Comparison of ENCODE assay signal across 16 mouse cellular contexts in the genomic region with DNA sequence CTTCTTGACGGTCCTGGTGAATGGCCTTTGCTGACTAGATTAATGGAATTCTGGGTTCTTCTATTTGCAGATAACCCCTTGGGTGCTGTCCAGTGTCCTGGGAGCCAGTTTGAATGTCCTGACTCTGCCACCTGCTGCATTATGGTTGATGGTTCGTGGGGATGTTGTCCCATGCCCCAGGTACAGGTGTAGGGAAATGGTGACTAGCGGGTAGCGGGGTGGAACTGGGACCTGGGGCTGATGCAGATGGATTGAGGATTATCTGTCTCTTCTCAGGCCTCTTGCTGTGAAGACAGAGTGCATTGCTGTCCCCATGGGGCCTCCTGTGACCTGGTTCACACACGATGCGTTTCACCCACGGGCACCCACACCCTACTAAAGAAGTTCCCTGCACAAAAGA. TPM values are rescaled to one million over a fixed set of nuclear protein-coding genes. Genes with fewer than 3 reads are reported as not detected.
DNase-seq lines count a peak whose midpoint lies in the region; ATAC-seq and TF ChIP-seq lines count a peak whose summit lies in the region.
"Had no signal": no experiment of that assay in that cellular context is flagged by ENCODE, and none has a peak within 500 bp of the region (broad histone marks: within the 10 kb centered on the region; RNA-seq: fewer than 3 reads in every experiment).

No protein-coding gene starts in this region.

- no peak for ATAC-seq in heart, embryonic 11.5 days (replicated peaks; ENCODE audit: insufficient number of reproducible peaks, low FRiP score, low TSS enrichment)
- no peak for ATAC-seq in liver, embryonic 11.5 days (replicated peaks; ENCODE audit: low FRiP score)
- ATAC-seq in stomach, embryonic 14.5 days (ENCODE audit: insufficient number of reproducible peaks, insufficient read depth, low FRiP score, low read depth): no peak
- ATAC-seq: Patski had no signal

- no peak overlapping the region for H3K9ac ChIP-seq in heart, embryonic 11.5 days (ENCODE audit: low read depth, low read length)
- H3K9ac ChIP-seq in liver, adult 2 months (ENCODE audit: low read depth, low read length): 0 out of 2 replicates have a peak overlapping the region, but pooled peaks have one; percentile 39
- H3K9ac ChIP-seq in liver, embryonic 11.5 days (ENCODE audit: low read depth, low read length): no peak overlapping the region
- no peak overlapping the region for H3K9ac ChIP-seq in stomach, embryonic 14.5 days (replicated peaks; ENCODE audit: low read depth, low read length)
- H3K9ac ChIP-seq: liver, embryonic 13.5 days; lung, embryonic 15.5 days; midbrain, embryonic 13.5 days had no signal

- H3K4me3 ChIP-seq in heart, embryonic 11.5 days (ENCODE audit: low read depth, low read length): no peak overlapping the region
- no peak overlapping the region for H3K4me3 ChIP-seq in liver, adult 2 months (ENCODE audit: insufficient read depth, low read depth, low read length)
- no peak overlapping the region for H3K4me3 ChIP-seq in liver, embryonic 11.5 days (ENCODE audit: low read depth, low read length)
- 0 out of 2 replicates have a peak overlapping the region, but pooled peaks have one; percentile 17 for H3K4me3 ChIP-seq in bone marrow macrophage, adult 2 months (ENCODE audit: insufficient read depth, low read length)
- no peak overlapping the region for H3K4me3 ChIP-seq in stomach, embryonic 14.5 days (ENCODE audit: low read depth, low read length)
- H3K4me3 ChIP-seq: erythroblast, embryonic 14.5 days; forebrain, embryonic 13.5 days; hindbrain, embryonic 10.5 days; liver, embryonic 13.5 days; lung, embryonic 15.5 days; midbrain, embryonic 13.5 days had no signal

- H3K4me1 ChIP-seq in heart, embryonic 11.5 days (ENCODE audit: control insufficient read depth, insufficient read depth, low read length): peaks cover 36% of the 10 kb centered on the region
- peaks cover 18% of the 10 kb centered on the region for H3K4me1 ChIP-seq in liver, adult 2 months (ENCODE audit: control insufficient read depth, insufficient read depth, low read length)
- peaks cover 25% of the 10 kb centered on the region for H3K4me1 ChIP-seq in liver, embryonic 11.5 days (replicated peaks; ENCODE audit: control insufficient read depth, insufficient read depth, low read length)
- H3K4me1 ChIP-seq in bone marrow macrophage, adult 2 months (ENCODE audit: control insufficient read depth, insufficient read depth, low read length): peaks cover 2% of the 10 kb centered on the region; the same call in 1 of the 2 replicates
- H3K4me1 ChIP-seq in stomach, embryonic 14.5 days (ENCODE audit: control insufficient read depth, insufficient read depth, low read length): peaks cover 22% of the 10 kb centered on the region

- no peaks in the 10 kb centered on the region; the same call in 1 of the 2 replicates for H3K79me2 ChIP-seq in liver, adult 2 months (ENCODE audit: control insufficient read depth, insufficient read depth, low read length)

- TF ChIP-seq POLR2A in liver, adult 2 months (IDR thresholded peaks at IDR 0.05; ENCODE audit: extremely low read depth, insufficient read depth, low read length): no peak
- TF ChIP-seq POLR2A in bone marrow macrophage, adult 2 months (IDR thresholded peaks at IDR 0.05; ENCODE audit: borderline replicate concordance, low read depth, low read length): no peak

- no peak overlapping the region for H3K27ac ChIP-seq in heart, embryonic 11.5 days (ENCODE audit: low read depth, low read length)
- H3K27ac ChIP-seq in liver, adult 2 months (replicated peaks; ENCODE audit: insufficient read depth, low read depth, low read length): no peak overlapping the region
- H3K27ac ChIP-seq in liver, embryonic 11.5 days (ENCODE audit: low read depth, low read length): no peak overlapping the region
- H3K27ac ChIP-seq in bone marrow macrophage, adult 2 months (ENCODE audit: insufficient read depth, low read depth, low read length): no peak overlapping the region
- 0 out of 2 replicates have a peak overlapping the region, but pooled peaks have one; percentile 33 for H3K27ac ChIP-seq in stomach, embryonic 14.5 days (ENCODE audit: low read length)
- H3K27ac ChIP-seq: forebrain, embryonic 13.5 days; hindbrain, embryonic 10.5 days; liver, embryonic 13.5 days; lung, embryonic 15.5 days; midbrain, embryonic 13.5 days had no signal

- no peak for TF ChIP-seq CTCF in liver, adult 2 months (IDR thresholded peaks at IDR 0.05; ENCODE audit: low read depth, low read length)
- TF ChIP-seq CTCF in bone marrow macrophage, adult 2 months (IDR thresholded peaks at IDR 0.05; ENCODE audit: low read depth, low read length): no peak

- no peak overlapping the region for H3K4me2 ChIP-seq in heart, embryonic 11.5 days
- H3K4me2 ChIP-seq in liver, embryonic 11.5 days: no peak overlapping the region
- H3K4me2 ChIP-seq in stomach, embryonic 14.5 days (replicated peaks; ENCODE audit: low read depth, low read length): no peak overlapping the region
- H3K4me2 ChIP-seq: forebrain, embryonic 13.5 days; liver, embryonic 13.5 days; lung, embryonic 15.5 days; midbrain, embryonic 13.5 days had no signal

- H3K27me3 ChIP-seq in heart, embryonic 11.5 days (ENCODE audit: control insufficient read depth, insufficient read depth, low read length): no peaks in the 10 kb centered on the region; the same call in 1 of the 2 replicates
- no peaks in the 10 kb centered on the region for H3K27me3 ChIP-seq in liver, adult 2 months (ENCODE audit: control insufficient read depth, insufficient read depth, low read length)
- H3K27me3 ChIP-seq in liver, embryonic 11.5 days (replicated peaks; ENCODE audit: control insufficient read depth, insufficient read depth, low read length): peaks cover 12% of the 10 kb centered on the region
- H3K27me3 ChIP-seq in stomach, embryonic 14.5 days (ENCODE audit: control insufficient read depth, insufficient read depth, low read length): no peaks in the 10 kb centered on the region
- H3K27me3 ChIP-seq: lung, embryonic 15.5 days; Patski had no signal

- no peaks in the 10 kb centered on the region for H3K9me3 ChIP-seq in heart, embryonic 11.5 days (replicated peaks; ENCODE audit: control insufficient read depth, low read length)
- no peaks in the 10 kb centered on the region for H3K9me3 ChIP-seq in liver, embryonic 11.5 days (ENCODE audit: control insufficient read depth, low read length)
- no peaks in the 10 kb centered on the region for H3K9me3 ChIP-seq in stomach, embryonic 14.5 days (ENCODE audit: control insufficient read depth, low read depth, low read length)
- H3K9me3 ChIP-seq: forebrain, embryonic 13.5 days; hindbrain, embryonic 10.5 days; liver, embryonic 13.5 days; lung, embryonic 15.5 days; midbrain, embryonic 13.5 days had no signal

- WGBS in heart, embryonic 11.5 days (ENCODE audit: insufficient replicate concordance): 89% methylated on average over 7 of the region's 7 CpGs
- WGBS in liver, adult 2 months: 84% methylated on average over 7 of the region's 7 CpGs
- WGBS in liver, embryonic 11.5 days: 92% methylated on average over 7 of the region's 7 CpGs
- 92% methylated on average over 7 of the region's 7 CpGs for WGBS in stomach, embryonic 14.5 days

- H3K36me3 ChIP-seq in heart, embryonic 11.5 days (ENCODE audit: control insufficient read depth, insufficient read depth, low read length): peaks cover 10% of the 10 kb centered on the region
- peaks cover 11% of the 10 kb centered on the region; the same call in 1 of the 2 replicates for H3K36me3 ChIP-seq in liver, adult 2 months (ENCODE audit: control insufficient read depth, insufficient read depth, low read length)
- H3K36me3 ChIP-seq in liver, embryonic 11.5 days (ENCODE audit: control insufficient read depth, insufficient read depth, low read length): peaks cover 3% of the 10 kb centered on the region; the same call in 1 of the 2 replicates
- peaks cover 19% of the 10 kb centered on the region for H3K36me3 ChIP-seq in stomach, embryonic 14.5 days (ENCODE audit: control insufficient read depth, insufficient read depth, low read length)

- peak; percentile 91 for DNase-seq in heart, adult 11 months
- no peak for DNase-seq in liver, adult 2 months (ENCODE audit: extremely low read depth, low read depth, low spot score)
- no peak for DNase-seq in liver, embryonic 11.5 days (ENCODE audit: low spot score)
- no peak for DNase-seq in spleen, adult 12 weeks (ENCODE audit: low spot score)

RNA-seq across cellular contexts. Expression of a gene that starts 3.8 kb away (rescaled TPM):
- 110 and 113 TPM in 2 replicates for polyA plus RNA-seq in heart, embryonic 11.5 days (2014; fragmentation: Nextera tagmentation; extraction: Ambion mirVana)
- total RNA-seq in liver, adult 2 months (2014; rRNA removed): 53.7 and 88.7 TPM in 2 replicates
- 155 and 176 TPM in 2 replicates for polyA plus RNA-seq in liver, adult 2 months (2012; rRNA removed)
- polyA plus RNA-seq in liver, embryonic 11.5 days (2014; fragmentation: Nextera tagmentation; extraction: Ambion mirVana): 68.1 and 69.5 TPM in 2 replicates
- 1,924 and 2,101 TPM in 2 replicates for polyA plus RNA-seq in bone marrow macrophage, adult 2 months (2012; ENCODE audit: insufficient read depth, insufficient read length, missing spikeins)
- 112 and 122 TPM in 2 replicates for polyA plus RNA-seq in stomach, embryonic 14.5 days (2014; fragmentation: Nextera tagmentation; extraction: Ambion mirVana)

RNA-seq across cellular contexts. Expression of a gene that starts 13.6 kb away (rescaled TPM):
- 3.1 and 5.1 TPM in 2 replicates for polyA plus RNA-seq in heart, embryonic 11.5 days (2014; fragmentation: Nextera tagmentation; extraction: Ambion mirVana)
- total RNA-seq in liver, adult 2 months (2014; rRNA removed): 0.81 and 1.0 TPM in 2 replicates
- 1.4 and 1.8 TPM in 2 replicates for polyA plus RNA-seq in liver, adult 2 months (2012; rRNA removed)
- polyA plus RNA-seq in liver, embryonic 11.5 days (2014; fragmentation: Nextera tagmentation; extraction: Ambion mirVana): 1.8 and 2.0 TPM in 2 replicates
- polyA plus RNA-seq in bone marrow macrophage, adult 2 months (2012; ENCODE audit: insufficient read depth, insufficient read length, missing spikeins): not detected in 2 replicates
- 7.1 and 8.0 TPM in 2 replicates for polyA plus RNA-seq in stomach, embryonic 14.5 days (2014; fragmentation: Nextera tagmentation; extraction: Ambion mirVana)
- total RNA-seq: neutrophil, adult 5-6 weeks had no signal

RNA-seq across cellular contexts. Expression of a gene that starts 26.1 kb away (rescaled TPM):
- polyA plus RNA-seq in heart, embryonic 11.5 days (2014; fragmentation: Nextera tagmentation; extraction: Ambion mirVana): 274 and 281 TPM in 2 replicates
- 181 and 243 TPM in 2 replicates for total RNA-seq in liver, adult 2 months (2014; rRNA removed)
- polyA plus RNA-seq in liver, adult 2 months (2012; rRNA removed): 1,099 and 1,182 TPM in 2 replicates
- 282 and 283 TPM in 2 replicates for polyA plus RNA-seq in liver, embryonic 11.5 days (2014; fragmentation: Nextera tagmentation; extraction: Ambion mirVana)
- 133 and 173 TPM in 2 replicates for polyA plus RNA-seq in bone marrow macrophage, adult 2 months (2012; ENCODE audit: insufficient read depth, insufficient read length, missing spikeins)
- 215 and 216 TPM in 2 replicates for polyA plus RNA-seq in stomach, embryonic 14.5 days (2014; fragmentation: Nextera tagmentation; extraction: Ambion mirVana)

RNA-seq across cellular contexts. Expression of a gene that starts 36.1 kb away (rescaled TPM):
- 8.5 and 15.8 TPM in 2 replicates for polyA plus RNA-seq in heart, embryonic 11.5 days (2014; fragmentation: Nextera tagmentation; extraction: Ambion mirVana)
- total RNA-seq in liver, adult 2 months (2014; rRNA removed): 1.6 and 2.5 TPM in 2 replicates
- polyA plus RNA-seq in liver, adult 2 months (2012; rRNA removed): 4.3 and 7.1 TPM in 2 replicates
- 76.2 and 80.3 TPM in 2 replicates for polyA plus RNA-seq in liver, embryonic 11.5 days (2014; fragmentation: Nextera tagmentation; extraction: Ambion mirVana)
- polyA plus RNA-seq in bone marrow macrophage, adult 2 months (2012; ENCODE audit: insufficient read depth, insufficient read length, missing spikeins): 2.3 and 2.5 TPM in 2 replicates
- 6.4 and 7.5 TPM in 2 replicates for polyA plus RNA-seq in stomach, embryonic 14.5 days (2014; fragmentation: Nextera tagmentation; extraction: Ambion mirVana)

RNA-seq across cellular contexts. Expression of a gene that starts 40.7 kb away (rescaled TPM):
- 1.3 TPM in 2 replicates for polyA plus RNA-seq in heart, embryonic 11.5 days (2014; fragmentation: Nextera tagmentation; extraction: Ambion mirVana)
- total RNA-seq in liver, adult 2 months (2014; rRNA removed): 1.0 and 2.5 TPM in 2 replicates
- 1.2 and 2.1 TPM in 2 replicates for polyA plus RNA-seq in liver, adult 2 months (2012; rRNA removed)
- polyA plus RNA-seq in liver, embryonic 11.5 days (2014; fragmentation: Nextera tagmentation; extraction: Ambion mirVana): 1.8 and 2.6 TPM in 2 replicates
- polyA plus RNA-seq in bone marrow macrophage, adult 2 months (2012; ENCODE audit: insufficient read depth, insufficient read length, missing spikeins): not detected in 2 replicates
- polyA plus RNA-seq in stomach, embryonic 14.5 days (2014; fragmentation: Nextera tagmentation; extraction: Ambion mirVana): 7.9 and 9.7 TPM in 2 replicates
- total RNA-seq: gastrocnemius, postnatal 36 days had no signal

Comparison
In these comparisons a context has a peak if more than half of its experiments do, and no peak if none do; other contexts are left out.
1. RNA of a gene that starts 3.8 kb away (polyA plus RNA-seq): 1,924 to 2,101 TPM in bone marrow macrophage, adult 2 months; 155 to 176 TPM in liver, adult 2 months, 112 to 122 TPM in stomach, embryonic 14.5 days, 110 to 113 TPM in heart, embryonic 11.5 days and 68.1 to 69.5 TPM in liver, embryonic 11.5 days; every median in the first group is over 10 times any median in the second.